Mouse (Mus musculus) MEL (cell line): ENCODE results near the gene Mavs. TPM values are rescaled to one million over a fixed set of nuclear protein-coding genes. Genes with fewer than 3 reads are reported as not detected.

Experiments used
- DNase-seq: peaks from one replicate; pipeline ENCODE4 v3.0.0; 2011; ENCODE audit warnings: low read depth, low spot score
- H3K27ac ChIP-seq: 2 replicates; pipeline ENCODE4 v1.5.1; 2012; ENCODE audit warnings: low read depth, mild to moderate bottlenecking, control low read depth, low read length, moderate library complexity; ENCODE audit not compliant: control insufficient read depth
- H3K27me3 ChIP-seq, 2 experiments: fragments of 150-350 bp in 1 of 2; sonication (generic) in 1 of 2; 2 replicates each; pipeline ENCODE4 v1.6.1; 2012; ENCODE audit warnings: low read length in 2 of 2, mild to moderate bottlenecking in 2 of 2, improper control_type of control experiment in 1 of 2, moderate library complexity in 1 of 2; ENCODE audit not compliant: insufficient read depth in 2 of 2, control insufficient read depth in 1 of 2
- H3K36me3 ChIP-seq, 2 experiments: 2 replicates each; pipeline ENCODE4 v1.6.1; 2012 to 2014; ENCODE audit warnings: low read length in 2 of 2, improper control_type of control experiment in 1 of 2, inconsistent platforms in 1 of 2, mild to moderate bottlenecking in 1 of 2; ENCODE audit not compliant: insufficient read depth in 2 of 2, control insufficient read depth in 1 of 2
- H3K4me1 ChIP-seq, 2 experiments: fragments of 150-350 bp in 1 of 2; sonication (generic) in 1 of 2; 2 replicates each; pipeline ENCODE4 v1.6.1; 2012; ENCODE audit warnings: low read length in 2 of 2, improper control_type of control experiment in 1 of 2, mild to moderate bottlenecking in 1 of 2; ENCODE audit not compliant: insufficient read depth in 2 of 2, control insufficient read depth in 1 of 2
- H3K4me3 ChIP-seq, 2 experiments: fragments of 150-350 bp in 1 of 2; sonication (generic) in 1 of 2; 2 replicates each; pipeline ENCODE4 v1.5.1; 2012; ENCODE audit warnings: low read depth in 2 of 2, low read length in 2 of 2, mild to moderate bottlenecking in 2 of 2, moderate library complexity in 2 of 2, control low read depth in 1 of 2, improper control_type of control experiment in 1 of 2; ENCODE audit not compliant: control insufficient read depth in 1 of 2, insufficient read depth in 1 of 2
- H3K79me2 ChIP-seq: 2 replicates; pipeline ENCODE4 v1.6.1; 2012; ENCODE audit warnings: mild to moderate bottlenecking, low read length, moderate library complexity; ENCODE audit not compliant: control insufficient read depth, poor library complexity, insufficient read depth
- H3K9ac ChIP-seq: 2 replicates; pipeline ENCODE4 v1.6.1; 2012; ENCODE audit warnings: low read depth, mild to moderate bottlenecking, control low read depth, low read length, moderate library complexity; ENCODE audit not compliant: control insufficient read depth, poor library complexity, severe bottlenecking
- H3K9me3 ChIP-seq: fragments of 150-350 bp; sonication (generic); replicated peaks from 2 replicates; pipeline ENCODE4 v1.6.1; 2012; ENCODE audit warnings: mild to moderate bottlenecking, low read length, improper control_type of control experiment, moderate library complexity; ENCODE audit not compliant: insufficient read depth
- BHLHE40 ChIP-seq: IDR thresholded peaks from 2 replicates; pipeline ENCODE4 v1.6.1; 2012; ENCODE audit warnings: low read depth, mild to moderate bottlenecking, inconsistent platforms, low read length, improper control_type of control experiment, borderline replicate concordance
- CHD1 ChIP-seq: IDR thresholded peaks from 2 replicates; pipeline ENCODE4 v1.6.1; 2012; ENCODE audit warnings: low read depth, mild to moderate bottlenecking, inconsistent platforms, low read length, improper control_type of control experiment
- CHD2 ChIP-seq: IDR thresholded peaks from 2 replicates; pipeline ENCODE4 v1.6.1; 2011; ENCODE audit warnings: low read length, improper control_type of control experiment
- CTCF ChIP-seq, 3 experiments: IDR thresholded peaks in 2 of 3; conservative IDR thresholded peaks in 1 of 3; 2 replicates each; pipeline ENCODE4 v1.5.1; 2011 to 2012; ENCODE audit warnings: low read length in 3 of 3, low read depth in 2 of 3, mild to moderate bottlenecking in 2 of 3, improper control_type of control experiment in 1 of 3, inconsistent platforms in 1 of 3, mixed read lengths in 1 of 3, moderate library complexity in 1 of 3; ENCODE audit not compliant: control insufficient read depth in 1 of 3, insufficient read depth in 1 of 3, poor library complexity in 1 of 3, severe bottlenecking in 1 of 3
- E2F4 ChIP-seq: IDR thresholded peaks from 2 replicates; pipeline ENCODE4 v1.6.1; 2011; ENCODE audit warnings: low read depth, low read length, improper control_type of control experiment, borderline replicate concordance
- ELF1 ChIP-seq: IDR thresholded peaks from 2 replicates; pipeline ENCODE4 v1.6.1; 2014; ENCODE audit warnings: low read depth, mild to moderate bottlenecking, inconsistent platforms, low read length, improper control_type of control experiment, moderate library complexity
- EP300 ChIP-seq, 2 experiments: IDR thresholded peaks; 2 replicates each; pipeline ENCODE4 v1.6.1; 2011; ENCODE audit warnings: improper control_type of control experiment in 2 of 2, low read length in 2 of 2, low read depth in 1 of 2, mild to moderate bottlenecking in 1 of 2
- ETS1 ChIP-seq: IDR thresholded peaks from 2 replicates; pipeline ENCODE4 v1.6.1; 2012; ENCODE audit warnings: low read depth, mild to moderate bottlenecking, inconsistent platforms, low read length, improper control_type of control experiment, moderate library complexity
- GABPA ChIP-seq: IDR thresholded peaks from 2 replicates; pipeline ENCODE4 v1.6.1; 2012; ENCODE audit warnings: low read depth, mild to moderate bottlenecking, inconsistent platforms, low read length, improper control_type of control experiment, moderate library complexity
- GATA1 ChIP-seq: IDR thresholded peaks from 2 replicates; pipeline ENCODE4 v1.6.1; 2011; ENCODE audit warnings: low read depth, low read length, improper control_type of control experiment
- HCFC1 ChIP-seq: IDR thresholded peaks from 2 replicates; pipeline ENCODE4 v1.6.1; 2012; ENCODE audit warnings: low read depth, mild to moderate bottlenecking, inconsistent platforms, low read length, improper control_type of control experiment, moderate library complexity
- JUND ChIP-seq: IDR thresholded peaks from 2 replicates; pipeline ENCODE4 v1.6.1; 2011; ENCODE audit warnings: low read depth, mild to moderate bottlenecking, improper control_type of control experiment, low read length
- KAT2A ChIP-seq: conservative IDR thresholded peaks from 2 replicates; pipeline ENCODE4 v1.6.1; 2012; ENCODE audit warnings: low read depth, low read length, improper control_type of control experiment, inconsistent platforms
- MAFK ChIP-seq: IDR thresholded peaks from 2 replicates; pipeline ENCODE4 v1.6.1; 2011; ENCODE audit warnings: low read depth, mild to moderate bottlenecking, low read length, improper control_type of control experiment, borderline replicate concordance
- MAX ChIP-seq: IDR thresholded peaks from 2 replicates; pipeline ENCODE4 v1.6.1; 2011; ENCODE audit warnings: low read length, improper control_type of control experiment
- MAZ ChIP-seq: IDR thresholded peaks from 2 replicates; pipeline ENCODE4 v1.6.1; 2012; ENCODE audit warnings: low read depth, mild to moderate bottlenecking, inconsistent platforms, low read length, improper control_type of control experiment
- MEF2A ChIP-seq: IDR thresholded peaks from 2 replicates; pipeline ENCODE4 v1.6.1; 2014; ENCODE audit warnings: low read depth, mild to moderate bottlenecking, inconsistent platforms, low read length, improper control_type of control experiment; ENCODE audit not compliant: poor library complexity, insufficient replicate concordance, severe bottlenecking; ENCODE audit errors: extremely low read depth
- MXI1 ChIP-seq: IDR thresholded peaks from 2 replicates; pipeline ENCODE4 v1.6.1; 2011; ENCODE audit warnings: mild to moderate bottlenecking, low read depth, low read length, improper control_type of control experiment
- MYB ChIP-seq: IDR thresholded peaks from 2 replicates; pipeline ENCODE4 v1.6.1; 2011; ENCODE audit warnings: mild to moderate bottlenecking, low read depth, low read length, improper control_type of control experiment
- NELFE ChIP-seq: IDR thresholded peaks from 2 replicates; pipeline ENCODE4 v1.6.1; 2011; ENCODE audit warnings: low read depth, low read length, improper control_type of control experiment
- POLR2A ChIP-seq, 2 experiments: IDR thresholded peaks; 2 replicates each; pipeline ENCODE4 v1.6.1; 2011 to 2012; ENCODE audit warnings: low read length in 2 of 2, mild to moderate bottlenecking in 2 of 2, control low read depth in 1 of 2, improper control_type of control experiment in 1 of 2, low read depth in 1 of 2, moderate library complexity in 1 of 2; ENCODE audit not compliant: control insufficient read depth in 1 of 2, insufficient read depth in 1 of 2, poor library complexity in 1 of 2
- POLR2AphosphoS2 ChIP-seq: IDR thresholded peaks from 2 replicates; pipeline ENCODE4 v1.6.1; 2011; ENCODE audit warnings: low read length, improper control_type of control experiment
- POLR2AphosphoS5 ChIP-seq: IDR thresholded peaks from 2 replicates; pipeline ENCODE4 v1.6.1; 2012; ENCODE audit warnings: low read depth, borderline replicate concordance, mild to moderate bottlenecking, inconsistent platforms, low read length, moderate library complexity, mixed read lengths
- RAD21 ChIP-seq: IDR thresholded peaks from 2 replicates; pipeline ENCODE4 v1.6.1; 2011; ENCODE audit warnings: mild to moderate bottlenecking, low read depth, low read length, improper control_type of control experiment
- RCOR1 ChIP-seq: IDR thresholded peaks from 2 replicates; pipeline ENCODE4 v1.6.1; 2012; ENCODE audit warnings: low read depth, mild to moderate bottlenecking, inconsistent platforms, low read length, improper control_type of control experiment
- SIN3A ChIP-seq: IDR thresholded peaks from 2 replicates; pipeline ENCODE4 v1.6.1; 2012; ENCODE audit warnings: low read length, improper control_type of control experiment, inconsistent platforms
- SMC3 ChIP-seq: IDR thresholded peaks from 2 replicates; pipeline ENCODE4 v1.6.1; 2011; ENCODE audit warnings: low read depth, low read length, improper control_type of control experiment
- TAL1 ChIP-seq: IDR thresholded peaks from 2 replicates; pipeline ENCODE4 v1.6.1; 2012; ENCODE audit warnings: mild to moderate bottlenecking, inconsistent platforms, low read length, moderate library complexity, mixed read lengths
- TBP ChIP-seq: IDR thresholded peaks from 2 replicates; pipeline ENCODE4 v1.8.0; 2011; ENCODE audit warnings: low read depth, low read length, improper control_type of control experiment
- TCF12 ChIP-seq: IDR thresholded peaks from 2 replicates; pipeline ENCODE4 v1.6.1; 2014; ENCODE audit warnings: low read depth, mild to moderate bottlenecking, inconsistent platforms, low read length, improper control_type of control experiment, moderate library complexity
- UBTF ChIP-seq: IDR thresholded peaks from 2 replicates; pipeline ENCODE4 v1.6.1; 2012; ENCODE audit warnings: low read depth, mild to moderate bottlenecking, inconsistent platforms, low read length, improper control_type of control experiment, moderate library complexity, borderline replicate concordance; ENCODE audit not compliant: insufficient read depth
- USF1 ChIP-seq: IDR thresholded peaks from 2 replicates; pipeline ENCODE4 v1.6.1; 2014; ENCODE audit warnings: low read depth, mild to moderate bottlenecking, inconsistent platforms, low read length, improper control_type of control experiment, moderate library complexity
- USF2 ChIP-seq, 2 experiments: IDR thresholded peaks; 2 replicates each; pipeline ENCODE4 v1.6.1; 2011 to 2012; ENCODE audit warnings: improper control_type of control experiment in 2 of 2, low read length in 2 of 2, borderline replicate concordance in 1 of 2, inconsistent platforms in 1 of 2, low read depth in 1 of 2, mild to moderate bottlenecking in 1 of 2; ENCODE audit not compliant: insufficient read depth in 1 of 2
- ZC3H11A ChIP-seq: IDR thresholded peaks from 2 replicates; pipeline ENCODE4 v1.6.1; 2012; ENCODE audit warnings: low read depth, mild to moderate bottlenecking, inconsistent platforms, low read length, improper control_type of control experiment
- ZKSCAN1 ChIP-seq: IDR thresholded peaks from 2 replicates; pipeline ENCODE4 v1.6.1; 2012; ENCODE audit warnings: low read depth, mild to moderate bottlenecking, inconsistent platforms, low read length, improper control_type of control experiment, moderate library complexity
- ZMIZ1 ChIP-seq: IDR thresholded peaks from 2 replicates; pipeline ENCODE4 v1.6.1; 2012; ENCODE audit warnings: low read depth, mild to moderate bottlenecking, inconsistent platforms, low read length, improper control_type of control experiment, moderate library complexity
- ZNF384 ChIP-seq: IDR thresholded peaks from 2 replicates; pipeline ENCODE4 v1.6.1; 2012; ENCODE audit warnings: low read depth, mild to moderate bottlenecking, inconsistent platforms, low read length, improper control_type of control experiment
- polyA plus RNA-seq, 2 experiments: library from polyadenylated mRNA; stranded (reverse) in 1 of 2; unstranded in 1 of 2; fragments of >175 nt in 1 of 2; fragments of >200 nt in 1 of 2; gene quantifications; 2 replicates each; pipeline versions ENCODE4 v1.2.1 to v1.2.4; 2012; ENCODE audit warnings: low replicate concordance in 2 of 2, low read depth in 1 of 2; ENCODE audit not compliant: insufficient read length in 2 of 2, insufficient read depth in 1 of 2, missing spikeins in 1 of 2
- total RNA-seq: library from RNA; depleted of rRNA; stranded (reverse); fragments of 300-350 nt; gene quantifications from 2 replicates; pipeline ENCODE4 v1.2.3, GENCODE M21; 2012

The Mavs gene
- total and polyA plus RNA-seq, 3 experiments, result 21.3 to 32.1 TPM; not detected in 1

DNA sequence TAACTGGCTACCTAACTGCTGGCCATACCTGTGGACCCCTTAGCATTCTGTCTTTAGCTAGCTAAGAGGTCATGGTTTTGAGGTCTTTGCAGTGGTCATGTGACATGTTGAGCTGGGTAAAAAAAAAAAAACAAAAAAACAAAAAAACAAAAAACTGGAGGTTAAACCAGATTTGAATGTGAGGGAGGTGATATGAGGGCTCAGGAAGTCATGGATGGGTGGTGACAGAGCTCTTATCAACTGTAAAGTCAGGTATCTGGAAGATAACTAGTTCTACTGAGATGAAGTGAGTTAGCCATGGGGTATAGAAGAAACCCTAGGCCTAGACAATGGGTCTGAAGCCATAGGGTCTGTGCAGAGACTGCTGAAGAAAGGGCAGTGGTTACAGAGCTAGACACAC is 8.3 kb downstream of the Mavs start:
- Histone ChIP-seq H3K9me3 (no peaks in the 10 kb centered on the region), H3K79me2 (no peaks in the 10 kb centered on the region), H3K4me3 (no peak overlapping the region), H3K4me1 (peaks cover 17 to 36% of the 10 kb centered on the region in 2 experiments), H3K27ac (peak overlapping the region; percentile 96), H3K36me3 (peaks cover 10 to 34% of the 10 kb centered on the region in 2 experiments; a peak in 3 of 4 replicates), H3K27me3 (no peaks in the 10 kb centered on the region), H3K9ac (0 out of 2 replicates have a peak overlapping the region, but pooled peaks have one; percentile 13)
- DNase-seq, result peak; percentile 58
- peak; percentile 90 for TF ChIP-seq GATA1
- no peak for TF ChIP-seq ZC3H11A
- TF ChIP-seq RCOR1, result peak; percentile 94
- 0 out of 2 replicates have a peak, but pooled peaks have one; percentile 23 for TF ChIP-seq ELF1
- TF ChIP-seq POLR2AphosphoS2, result no peak
- no peak for TF ChIP-seq POLR2A (IDR thresholded peaks at IDR 0.05; ENCODE audit: control insufficient read depth in 1 of 2, insufficient read depth in 1 of 2, low read depth in 1 of 2, low read length in 2 of 2, poor library complexity in 1 of 2)
- peak; percentile 52; the same call in 1 of the 2 replicates for TF ChIP-seq MAX
- peak; percentile 62 for TF ChIP-seq MXI1
- peak; percentile 90 for TF ChIP-seq USF1
- TF ChIP-seq CHD2, result no peak
- peak; percentile 86 for TF ChIP-seq ETS1
- 0 out of 4 replicates have a peak, but pooled peaks of 1 of the 2 experiments have one; percentile 62 for TF ChIP-seq USF2 (IDR thresholded peaks at IDR 0.05; ENCODE audit: borderline replicate concordance in 1 of 2, insufficient read depth in 1 of 2, low read depth in 1 of 2, low read length in 2 of 2)
- no peak for TF ChIP-seq JUND
- peak; percentile 42; the same call in 1 of the 2 replicates for TF ChIP-seq ZKSCAN1
- TF ChIP-seq E2F4, result no peak
- no peak for TF ChIP-seq HCFC1
- peak; percentile 71; the same call in 1 of the 2 replicates for TF ChIP-seq BHLHE40
- no peak for TF ChIP-seq CTCF (IDR thresholded peaks at IDR 0.05 in 2 of 3, conservative IDR thresholded peaks at IDR 0.05 in 1 of 3; ENCODE audit: control insufficient read depth in 1 of 3, insufficient read depth in 1 of 3, low read depth in 2 of 3, low read length in 3 of 3, poor library complexity in 1 of 3, severe bottlenecking in 1 of 3)
- peak; percentile 51; the same call in 1 of the 2 replicates for TF ChIP-seq MEF2A
- no peak for TF ChIP-seq MYB
- no peak for TF ChIP-seq KAT2A
- TF ChIP-seq SMC3, result no peak
- peak; percentile 95 for TF ChIP-seq ZNF384
- TF ChIP-seq GABPA, result no peak
- peak; percentile 84 to 88 for TF ChIP-seq EP300 (IDR thresholded peaks at IDR 0.05; ENCODE audit: low read depth in 1 of 2, low read length in 2 of 2)
- no peak for TF ChIP-seq ZMIZ1
- TF ChIP-seq MAZ, result no peak
- no peak for TF ChIP-seq RAD21
- TF ChIP-seq MAFK, result peak; percentile 62; the same call in 1 of the 2 replicates
- no peak for TF ChIP-seq CHD1
- TF ChIP-seq SIN3A, result peak; percentile 70
- no peak for TF ChIP-seq TBP
- no peak for TF ChIP-seq POLR2AphosphoS5
- TF ChIP-seq NELFE, result no peak
- peak; percentile 93 for TF ChIP-seq TCF12
- TF ChIP-seq UBTF, result no peak
- TF ChIP-seq TAL1, result no peak
